Mouse (Mus musculus) megakaryocyte, embryonic 14.5 days (primary cell): ENCODE data around the gene Ranbp9. TPM values are rescaled to one million over a fixed set of nuclear protein-coding genes. Genes with fewer than 3 reads are reported as not detected.
"Not testable (repeated sequence)": the region's sequence is repeated elsewhere in the genome, so short reads cannot be mapped to it uniquely, and the experiment has no call there.

ENCODE experiments used
- H3K27me3 ChIP-seq: replicated peaks from 2 replicates; pipeline ENCODE3; 2012; ENCODE audit warnings: inconsistent platforms
- H3K36me3 ChIP-seq: replicated peaks from 2 replicates; pipeline ENCODE3; 2012; ENCODE audit warnings: low read length, inconsistent platforms, mixed read lengths
- H3K4me1 ChIP-seq: 2 replicates; pipeline ENCODE4 v1.6.1; 2012; ENCODE audit warnings: inconsistent platforms
- H3K4me3 ChIP-seq: replicated peaks from 2 replicates; pipeline ENCODE3; 2012; ENCODE audit warnings: moderate library complexity, mild to moderate bottlenecking, inconsistent platforms
- H3K9me3 ChIP-seq: 2 replicates; pipeline ENCODE4 v1.6.1; 2012; ENCODE audit warnings: inconsistent platforms
- FLI1 ChIP-seq: IDR thresholded peaks from 2 replicates; pipeline ENCODE4 v1.6.1; 2012; ENCODE audit warnings: low read length, inconsistent platforms, mixed read lengths
- GATA1 ChIP-seq: IDR thresholded peaks from 3 replicates; pipeline ENCODE4 v1.6.1; 2012; ENCODE audit warnings: mixed read lengths, low read length, inconsistent platforms, borderline replicate concordance
- polyA plus RNA-seq: library from polyadenylated mRNA; stranded (reverse); fragments of >175 nt; gene quantifications from 2 replicates; pipeline ENCODE4 v1.2.3, GENCODE M21; 2012; ENCODE audit warnings: low replicate concordance; ENCODE audit not compliant: insufficient read depth

Gene Ranbp9
- polyA plus RNA-seq, 1 experiment: 40.8 TPM

DNA sequence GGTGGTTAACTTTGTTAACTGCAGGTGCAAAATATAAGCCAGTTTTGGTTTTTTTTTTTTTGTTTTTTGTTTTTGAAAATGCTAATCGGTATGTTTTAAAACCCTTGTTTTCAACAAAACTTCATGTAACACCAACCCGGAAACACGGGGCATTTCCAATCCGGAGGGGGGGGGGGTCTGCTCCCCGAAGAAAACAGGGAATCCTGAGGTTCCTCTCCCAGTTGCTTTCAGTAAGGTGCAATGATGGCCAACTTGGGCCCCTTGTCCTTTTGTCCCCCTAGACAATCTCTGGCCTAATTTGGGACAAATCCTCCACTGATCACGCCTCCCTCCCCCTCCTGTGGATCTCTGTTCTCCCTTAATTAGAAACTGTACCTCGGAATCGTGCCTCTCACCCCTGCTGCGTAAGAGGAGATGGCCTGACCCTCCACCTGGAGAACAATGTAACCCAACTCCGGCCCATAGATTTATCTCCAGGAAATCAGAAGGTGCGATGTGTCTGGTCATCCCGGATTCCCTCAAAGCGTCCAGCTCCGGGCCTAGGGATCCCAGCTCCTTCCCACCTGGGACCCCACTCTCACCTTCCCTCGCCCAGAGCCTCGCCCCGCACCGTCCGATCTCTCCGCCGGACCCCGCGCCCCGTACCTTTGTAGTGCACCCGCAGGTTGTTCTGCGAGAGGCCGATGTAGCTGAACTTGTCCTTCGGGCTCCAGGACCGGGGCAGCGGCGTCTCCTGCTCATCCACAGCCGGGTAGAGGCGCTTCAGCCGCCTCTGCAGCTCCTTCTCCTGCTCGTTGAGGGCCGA lies 1.1 kb downstream of the Ranbp9 start:
- no peaks in the 10 kb centered on the region for H3K9me3 ChIP-seq
- H3K27me3 ChIP-seq: no peaks in the 10 kb centered on the region
- TF ChIP-seq GATA1: no peak
- no peak for TF ChIP-seq FLI1
- H3K4me1 ChIP-seq: peaks cover 41% of the 10 kb centered on the region
- peak overlapping the region; percentile 97 for H3K4me3 ChIP-seq
- peaks cover 20% of the 10 kb centered on the region for H3K36me3 ChIP-seq

DNA sequence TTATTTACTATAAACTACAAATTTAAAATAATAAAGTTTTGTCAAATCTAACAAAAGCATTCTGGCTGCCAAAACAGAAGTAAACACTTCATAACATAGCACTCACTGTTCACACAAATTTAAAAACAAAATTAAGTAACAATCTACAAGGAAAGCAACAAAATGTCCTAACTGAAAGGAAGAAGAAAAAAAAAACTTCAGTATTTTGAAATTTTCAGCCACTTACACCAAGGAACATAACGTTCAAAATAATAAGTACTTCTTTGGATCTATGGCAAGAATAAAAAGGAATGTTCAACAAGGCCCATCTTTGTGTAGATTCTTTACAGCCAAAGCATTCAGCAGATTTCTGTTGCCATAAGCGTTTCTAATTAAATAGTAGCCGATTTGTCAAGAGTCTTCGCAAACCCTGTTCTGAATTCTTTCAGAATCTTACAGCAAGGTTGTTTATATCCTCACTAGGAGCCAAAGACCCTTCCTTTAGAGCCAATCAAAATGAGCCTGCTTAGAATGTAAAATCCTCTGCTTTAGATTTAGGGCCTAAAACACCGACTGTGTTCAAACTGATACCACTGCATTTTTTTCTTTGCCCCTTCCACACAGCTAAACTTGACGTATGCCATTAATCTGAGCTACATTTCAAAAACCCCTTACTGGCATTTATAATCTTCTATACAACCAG lies 1.9 kb downstream of the Ranbp9 start:
- no peaks in the 10 kb centered on the region for H3K27me3 ChIP-seq
- H3K36me3 ChIP-seq: peaks cover 28% of the 10 kb centered on the region
- no peak for TF ChIP-seq GATA1
- H3K9me3 ChIP-seq: no peaks in the 10 kb centered on the region
- H3K4me1 ChIP-seq: peaks cover 44% of the 10 kb centered on the region
- H3K4me3 ChIP-seq: peak overlapping the region; percentile 97

DNA sequence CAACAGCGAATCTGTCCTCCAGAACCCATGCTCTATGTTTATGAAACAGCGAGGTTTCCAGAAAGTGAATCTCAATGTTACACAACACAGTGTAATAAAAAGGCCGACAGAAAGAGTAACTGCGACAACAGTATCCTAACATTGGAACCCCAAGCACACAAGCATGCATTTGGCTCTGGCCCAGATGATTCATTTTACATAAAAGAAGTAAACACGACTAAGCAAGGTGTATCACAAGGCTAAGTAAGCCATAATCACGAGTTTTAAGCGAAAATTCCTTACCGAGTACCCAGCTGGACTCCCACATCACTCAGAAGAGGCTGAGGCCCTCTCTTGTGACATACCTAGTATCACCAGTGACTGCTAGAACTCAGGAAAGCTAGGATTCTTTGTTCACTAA lies 2.5 kb downstream of the Ranbp9 start:
- H3K9me3 ChIP-seq: no peaks in the 10 kb centered on the region
- peaks cover 34% of the 10 kb centered on the region for H3K36me3 ChIP-seq
- peak overlapping the region; percentile 97 for H3K4me3 ChIP-seq
- peaks cover 50% of the 10 kb centered on the region for H3K4me1 ChIP-seq
- H3K27me3 ChIP-seq: no peaks in the 10 kb centered on the region
- TF ChIP-seq GATA1 (no peak), FLI1 (no peak)

DNA sequence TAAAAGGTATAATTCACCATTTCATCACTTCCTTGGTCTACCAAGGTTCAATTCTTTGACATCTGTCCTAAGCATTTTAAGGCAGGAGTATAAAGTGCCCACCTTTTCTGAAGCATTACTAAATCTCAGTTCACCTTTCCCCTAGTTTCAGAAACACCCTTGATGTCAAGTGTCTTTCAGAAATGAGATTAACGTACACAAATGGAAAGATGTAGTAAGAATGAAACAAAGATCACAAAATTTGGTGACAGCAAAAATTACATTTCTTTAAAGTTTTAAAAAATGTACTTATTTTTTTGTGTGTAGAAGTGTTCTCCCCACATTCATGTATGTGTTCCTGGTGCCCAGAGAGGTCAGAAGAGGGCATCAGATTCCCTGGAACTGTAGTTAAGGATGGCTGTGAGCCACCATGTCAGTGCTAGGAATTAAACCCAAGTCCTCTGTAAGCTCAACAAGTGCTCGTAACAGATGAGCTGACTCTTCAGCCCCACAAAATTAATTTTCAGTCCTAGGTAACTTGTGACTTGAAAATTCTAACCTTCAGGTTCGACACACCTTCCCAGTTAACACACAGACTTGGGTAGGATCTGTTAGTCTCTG lies 3.9 kb downstream of the Ranbp9 start:
- TF ChIP-seq GATA1 (no peak), FLI1 (no peak)
- Histone ChIP-seq H3K9me3 (no peaks in the 10 kb centered on the region), H3K4me3 (peak overlapping the region; percentile 33), H3K27me3 (no peaks in the 10 kb centered on the region), H3K4me1 (peaks cover 61% of the 10 kb centered on the region), H3K36me3 (peaks cover 43% of the 10 kb centered on the region)

DNA sequence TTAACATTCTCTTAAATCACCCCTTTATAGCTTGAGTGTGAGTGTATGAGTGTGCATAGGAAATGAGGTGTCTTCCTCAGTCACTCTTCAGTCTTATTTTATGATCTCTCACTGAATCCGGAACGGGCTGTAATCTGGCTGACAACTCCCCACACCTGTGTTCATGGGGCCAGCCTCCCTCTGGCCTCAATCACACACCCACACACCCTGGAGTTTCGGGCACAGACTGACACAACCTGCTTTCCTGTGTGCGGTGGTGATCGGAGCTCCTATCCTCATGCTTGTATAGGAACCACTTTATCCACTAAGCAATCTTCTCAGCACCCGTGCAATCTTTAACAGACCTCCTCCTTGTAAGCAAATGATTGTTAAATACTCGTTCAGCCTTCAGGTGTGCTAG lies 4.9 kb downstream of the Ranbp9 start:
- peaks cover 62% of the 10 kb centered on the region for H3K4me1 ChIP-seq
- peak overlapping the region; percentile 68 for H3K4me3 ChIP-seq
- TF ChIP-seq GATA1 (no peak), FLI1 (no peak)
- H3K9me3 ChIP-seq: no peaks in the 10 kb centered on the region
- no peaks in the 10 kb centered on the region for H3K27me3 ChIP-seq
- peaks cover 50% of the 10 kb centered on the region for H3K36me3 ChIP-seq

DNA sequence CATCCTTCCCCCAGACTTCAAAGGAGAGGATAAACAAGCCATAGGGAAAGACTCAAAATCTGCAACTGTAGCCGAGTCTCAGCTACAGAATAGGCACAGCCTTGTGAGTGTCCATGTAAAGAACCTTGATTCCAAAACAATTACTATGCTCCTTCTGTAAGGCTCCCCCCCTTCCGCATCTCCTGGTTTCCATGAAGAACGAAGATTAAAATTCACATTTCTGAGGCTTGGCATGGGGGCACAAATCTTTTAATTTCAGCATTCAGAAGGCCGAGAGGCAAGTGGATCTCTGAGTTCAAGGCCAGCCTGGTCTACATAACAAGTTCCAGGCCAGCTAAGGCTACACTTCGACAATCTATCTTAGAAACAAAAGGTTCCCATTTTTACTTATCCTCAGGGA lies 6.4 kb downstream of the Ranbp9 start:
- H3K4me1 ChIP-seq: peaks cover 73% of the 10 kb centered on the region
- H3K36me3 ChIP-seq: peaks cover 64% of the 10 kb centered on the region
- H3K4me3 ChIP-seq: no peak overlapping the region
- no peaks in the 10 kb centered on the region for H3K27me3 ChIP-seq
- H3K9me3 ChIP-seq: no peaks in the 10 kb centered on the region
- no peak for TF ChIP-seq FLI1
- TF ChIP-seq GATA1: no peak

DNA sequence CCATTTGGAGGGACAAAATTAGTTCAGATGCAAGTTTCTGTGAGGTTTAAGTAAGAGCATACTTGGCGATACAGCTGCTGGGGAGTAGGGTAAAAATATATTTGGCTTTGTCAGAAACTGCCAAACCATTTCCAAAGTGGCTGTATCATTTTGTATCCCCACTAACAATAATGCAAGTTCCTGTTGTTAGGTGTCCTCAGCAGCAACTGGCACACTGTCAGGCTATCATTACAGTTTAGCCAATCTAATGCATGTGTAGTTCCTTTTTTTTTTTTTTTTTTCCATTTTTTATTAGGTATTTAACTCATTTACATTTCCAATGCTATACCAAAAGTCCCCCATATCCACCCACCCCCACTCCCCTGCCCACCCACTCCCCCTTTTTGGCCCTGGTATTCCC lies 9.2 kb downstream of the Ranbp9 start:
- not testable (repeated sequence) for H3K4me3 ChIP-seq, H3K27me3 ChIP-seq, H3K9me3 ChIP-seq
- H3K4me1 ChIP-seq: peaks cover 86% of the 10 kb centered on the region
- peaks cover 69% of the 10 kb centered on the region for H3K36me3 ChIP-seq

DNA sequence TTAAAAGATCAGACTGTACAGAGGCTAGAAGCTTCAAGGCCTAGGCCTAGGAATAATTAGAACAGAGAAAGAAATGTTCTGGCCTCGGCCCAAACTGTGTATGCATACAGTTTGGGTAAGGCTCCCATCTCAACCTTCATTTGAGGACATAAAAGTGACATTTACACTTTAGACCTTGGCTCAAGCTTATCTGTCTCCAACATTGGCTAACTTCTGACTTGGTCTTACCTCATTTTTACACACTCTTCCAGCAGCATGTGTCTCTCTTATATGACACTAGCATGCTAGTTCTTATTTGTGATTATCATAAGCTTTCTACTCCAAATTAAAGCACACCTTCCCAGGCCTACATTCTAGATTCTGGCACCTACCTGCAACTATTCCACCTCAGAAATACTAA lies 11.5 kb downstream of the Ranbp9 start:
- Histone ChIP-seq H3K4me1 (peaks cover 74% of the 10 kb centered on the region), H3K9me3 (0 out of 2 replicates have a peak, but pooled peaks cover 3% of the 10 kb centered on the region), H3K27me3 (no peaks in the 10 kb centered on the region), H3K4me3 (no peak overlapping the region), H3K36me3 (peaks cover 60% of the 10 kb centered on the region)
- TF ChIP-seq GATA1 (no peak), FLI1 (no peak)

DNA sequence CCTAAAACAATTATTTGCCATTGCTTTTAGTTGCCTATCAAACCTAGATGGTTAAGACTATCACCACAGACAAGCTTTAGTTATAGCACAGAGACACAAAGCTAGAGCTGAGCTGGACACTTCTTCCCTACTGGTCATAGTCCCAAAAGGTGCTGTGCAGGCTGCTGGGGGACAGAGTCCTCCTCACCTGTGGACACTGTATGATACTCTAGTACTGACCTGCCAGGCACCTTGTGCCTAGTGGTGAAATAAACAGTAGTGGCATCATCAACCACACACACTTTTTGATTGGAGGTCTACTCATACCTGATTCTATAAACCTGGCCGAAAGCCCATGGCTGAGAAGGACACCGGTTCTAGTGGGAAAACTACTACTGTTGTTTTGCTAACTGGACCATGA lies 16.5 kb downstream of the Ranbp9 start:
- Histone ChIP-seq H3K4me1 (peaks cover 50% of the 10 kb centered on the region), H3K9me3 (0 out of 2 replicates have a peak, but pooled peaks cover 2% of the 10 kb centered on the region), H3K4me3 (peak overlapping the region; percentile 59), H3K27me3 (no peaks in the 10 kb centered on the region), H3K36me3 (peaks cover 49% of the 10 kb centered on the region)
- no peak for TF ChIP-seq GATA1
- no peak for TF ChIP-seq FLI1

DNA sequence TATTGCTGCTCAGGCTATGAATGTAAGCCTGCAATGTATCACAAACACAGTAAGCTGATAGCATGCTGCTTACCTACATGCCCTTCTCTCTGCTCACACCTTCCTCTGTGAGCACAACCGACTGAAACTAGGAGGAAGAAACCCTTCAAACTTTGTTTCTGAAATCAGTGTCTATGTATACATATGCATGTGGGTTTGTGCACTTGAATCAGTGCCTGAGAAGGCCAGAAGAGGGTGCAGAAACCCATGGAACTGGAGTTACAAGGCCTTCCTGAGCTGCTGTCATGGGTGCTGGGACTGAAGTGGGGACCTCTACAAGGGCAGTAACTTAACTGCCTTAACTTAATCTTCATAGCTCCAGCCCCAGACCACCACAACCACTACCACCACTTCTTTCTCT lies 23.9 kb downstream of the Ranbp9 start:
- H3K27me3 ChIP-seq: no peaks in the 10 kb centered on the region
- no peaks in the 10 kb centered on the region for H3K9me3 ChIP-seq
- peaks cover 72% of the 10 kb centered on the region for H3K4me1 ChIP-seq
- TF ChIP-seq FLI1 (no peak), GATA1 (no peak)
- H3K4me3 ChIP-seq: peak overlapping the region; percentile 12
- peaks cover 64% of the 10 kb centered on the region for H3K36me3 ChIP-seq
